Mouse (Mus musculus): ENCODE results near the gene B3glct.
A peak's percentile ranks its signal among the peaks of the same experiment; 100 is the strongest.

Gene B3glct

GRCm38 (mm10) chr5:149663417-149663816 is 14.6 kb upstream of the B3glct start:
- no peak for DNase-seq (ENCODE audit: low read depth)

- DNase-seq (ENCODE audit: low read depth), result no peak
Measured at GRCm38 (mm10) chr5:149677196-149677595, 834 bp upstream of the B3glct start.

- DNase-seq (ENCODE audit: low read depth), result no peak
Measured at GRCm38 (mm10) chr5:149678990-149679348, 939 bp downstream of the B3glct start.

DNA sequence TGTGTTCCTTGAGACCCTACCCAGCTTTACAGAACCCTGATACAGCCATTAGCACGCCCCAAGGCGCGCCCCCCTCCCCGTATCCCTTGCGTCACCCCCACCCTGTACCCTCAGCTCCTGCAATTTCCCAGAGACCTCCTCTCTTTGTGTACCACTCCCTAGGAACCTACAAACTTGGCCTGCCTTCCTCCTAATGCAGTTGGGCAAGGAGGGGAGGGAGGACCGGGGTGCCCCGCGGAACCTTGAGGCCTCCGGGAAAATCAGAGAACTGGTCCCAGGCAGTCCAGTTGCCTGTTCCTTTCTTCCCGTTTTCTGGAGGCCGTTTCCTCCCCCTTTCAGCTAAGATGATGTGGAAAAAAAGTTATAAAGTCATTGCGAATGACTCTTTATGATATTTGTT is 1.3 kb downstream of the B3glct start:
- no peak for DNase-seq (ENCODE audit: low read depth)

GRCm38 (mm10) chr5:149679886-149680285 is 1.9 kb downstream of the B3glct start:
- no peak for DNase-seq (ENCODE audit: low read depth)

DNA sequence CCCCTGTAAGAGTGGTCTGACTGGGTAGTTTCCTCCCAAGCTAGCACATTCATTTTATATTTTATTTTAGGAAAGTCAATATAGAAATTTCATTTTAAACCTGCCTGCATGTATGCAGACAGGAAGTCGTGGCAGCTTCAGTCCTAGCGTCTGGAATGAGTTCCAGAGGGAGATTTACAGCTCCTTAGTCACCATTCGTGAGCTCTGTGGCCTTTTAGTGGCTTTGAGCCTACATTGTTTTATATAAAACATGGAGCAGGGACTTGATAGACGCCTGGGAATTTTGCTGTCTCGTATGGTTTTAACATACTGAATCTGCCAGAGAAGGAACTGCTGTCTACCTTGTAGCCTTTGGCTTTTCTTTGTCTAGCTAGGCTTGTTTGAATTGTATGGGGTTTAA is 2.9 kb downstream of the B3glct start:
- DNase-seq (ENCODE audit: low read depth), result no peak

GRCm38 (mm10) chr5:149689860-149690259 is 11.8 kb downstream of the B3glct start:
- DNase-seq (ENCODE audit: low read depth), result no peak

DNA sequence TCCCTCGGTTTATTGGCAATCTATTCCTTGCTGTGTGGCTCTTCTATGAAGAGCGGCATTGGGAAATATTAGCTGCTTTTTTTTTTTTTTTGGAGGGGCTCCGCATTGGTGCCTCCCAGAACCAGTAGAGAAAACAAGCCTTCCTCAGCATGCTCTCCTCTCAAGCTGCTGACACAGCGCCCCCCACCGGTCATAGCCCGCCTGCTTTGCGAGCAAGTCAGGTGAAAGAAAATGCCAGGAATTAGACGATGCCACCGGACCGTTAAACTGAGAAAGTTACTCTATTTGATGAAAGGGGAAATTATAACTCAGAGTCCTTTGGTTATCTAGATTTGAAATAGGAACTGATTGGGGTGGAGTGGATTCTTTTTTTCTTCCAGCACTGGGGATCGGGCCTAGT is 14.5 kb downstream of the B3glct start:
- no peak for DNase-seq (ENCODE audit: low read depth)

- DNase-seq (ENCODE audit: low read depth), result no peak
Measured at GRCm38 (mm10) chr5:149693200-149693599, 15.2 kb downstream of the B3glct start.

- no peak for DNase-seq (ENCODE audit: low read depth)
Measured at GRCm38 (mm10) chr5:149693968-149694367, 15.9 kb downstream of the B3glct start.

GRCm38 (mm10) chr5:149695077-149695750 is 17.2 kb downstream of the B3glct start:
- DNase-seq (ENCODE audit: low read depth), result no peak

DNA sequence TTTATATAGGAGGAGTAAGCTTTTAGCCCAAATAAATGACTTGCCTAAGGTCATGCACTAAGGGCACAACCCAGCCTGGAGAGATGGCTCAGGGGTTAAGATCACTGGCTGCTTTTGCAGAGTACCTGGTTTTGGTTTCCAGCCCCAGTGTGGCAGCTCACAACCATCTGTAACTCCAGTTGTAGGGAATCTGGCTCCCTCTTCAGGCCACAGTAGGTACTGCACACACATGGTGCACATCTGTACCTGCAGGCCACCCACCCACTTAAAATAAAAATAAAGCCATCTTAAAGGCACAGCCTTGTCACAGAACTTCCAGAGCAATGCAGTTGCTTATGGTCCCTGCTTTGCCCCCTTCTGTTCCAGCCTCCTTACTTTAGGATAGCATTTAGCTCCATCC is 24.7 kb downstream of the B3glct start:
- no peak for DNase-seq (ENCODE audit: low read depth)

- no peak for DNase-seq (ENCODE audit: low read depth)
Measured at GRCm38 (mm10) chr5:149711545-149711944, 33.5 kb downstream of the B3glct start.

DNA sequence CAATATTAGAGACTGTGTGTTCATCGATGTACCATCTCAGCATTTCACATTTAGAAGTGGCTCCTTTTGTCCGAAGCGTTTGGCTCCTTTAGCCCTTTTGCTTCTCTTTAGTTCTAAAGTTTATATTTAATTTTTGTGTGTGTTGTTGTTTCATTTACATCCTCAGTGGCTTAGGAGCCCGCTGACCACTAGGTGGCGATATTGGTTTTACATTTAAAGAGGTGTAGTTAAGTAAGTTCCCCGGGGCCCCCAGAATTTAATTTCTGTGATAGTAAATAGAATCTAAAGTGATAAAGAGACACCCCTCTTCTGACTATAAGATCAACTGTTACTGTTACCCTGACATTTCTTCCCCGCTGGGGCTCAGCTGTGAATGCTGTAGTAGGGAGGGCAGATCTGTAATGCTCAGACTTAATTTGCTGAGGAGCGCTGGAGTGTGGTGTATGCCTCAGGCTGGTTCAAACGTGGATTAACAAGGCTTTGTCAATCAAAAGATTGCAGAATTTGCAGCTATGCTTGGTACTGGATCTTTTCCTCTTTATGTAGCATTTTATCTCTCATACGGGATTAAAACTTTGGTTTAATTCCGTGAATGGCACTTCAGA is 35.2 kb downstream of the B3glct start:
- DNase-seq (ENCODE audit: low read depth), result peak; percentile 71

GRCm38 (mm10) chr5:149713834-149714233 is 35.8 kb downstream of the B3glct start:
- DNase-seq (ENCODE audit: low read depth), result no peak

DNA sequence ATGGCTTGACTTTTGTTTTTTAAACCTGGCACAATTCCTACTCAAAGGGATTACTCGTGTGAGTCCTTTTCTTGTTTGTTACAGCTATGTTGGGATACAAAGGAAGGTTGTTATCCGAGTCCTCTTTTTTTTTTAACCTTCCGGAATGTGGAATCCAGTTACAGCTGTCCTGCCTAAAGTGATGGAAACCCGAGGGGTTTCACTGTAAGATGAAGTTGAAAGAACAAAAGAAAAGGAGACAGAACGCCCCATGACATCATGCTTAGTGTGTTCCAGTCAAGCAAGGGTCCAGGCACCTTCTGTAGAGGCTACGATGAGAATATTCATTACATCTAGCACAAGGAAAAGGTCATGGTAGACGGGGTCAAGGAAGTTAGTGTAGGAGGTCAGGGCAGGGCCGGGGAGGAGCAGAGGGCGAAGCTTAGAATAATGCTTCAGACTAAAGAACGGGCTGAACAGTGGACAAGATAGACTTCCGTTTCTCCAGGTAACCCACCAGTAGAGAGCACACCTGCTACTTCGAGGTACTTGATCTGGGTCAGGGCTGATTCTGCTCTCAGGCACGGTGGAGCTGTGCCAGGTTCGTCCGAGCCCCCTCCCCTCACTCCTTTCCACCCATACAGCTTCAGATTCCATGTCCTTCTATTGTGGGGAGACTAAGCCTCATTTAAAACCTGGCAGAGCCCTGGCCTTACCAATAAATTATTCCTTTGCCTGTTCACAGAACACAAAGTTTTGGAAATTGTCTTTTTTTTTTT is 37.7 kb downstream of the B3glct start:
- no peak for DNase-seq (ENCODE audit: low read depth)

- no peak for DNase-seq (ENCODE audit: low read depth)
Measured at GRCm38 (mm10) chr5:149716329-149716690, 38.3 kb downstream of the B3glct start.

- DNase-seq (ENCODE audit: low read depth), result no peak
Measured at GRCm38 (mm10) chr5:149731776-149732175, 53.7 kb downstream of the B3glct start.

DNA sequence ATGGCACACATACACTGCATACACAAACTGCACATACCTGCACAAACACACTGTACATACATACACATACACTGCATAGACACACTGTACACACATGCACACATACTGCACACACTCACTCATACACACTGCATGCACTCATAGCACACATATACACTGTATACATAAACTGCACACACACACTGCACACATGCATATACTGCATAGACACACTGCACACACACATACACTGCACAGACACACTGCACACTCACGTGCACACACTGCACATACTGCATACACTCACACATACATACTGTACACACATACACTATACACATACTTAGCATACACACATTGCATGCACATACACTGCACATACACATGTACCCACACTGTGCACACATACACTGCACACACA is 59.2 kb downstream of the B3glct start:
- no peak for DNase-seq (ENCODE audit: low read depth)

- no peak for DNase-seq (ENCODE audit: low read depth)
Measured at GRCm38 (mm10) chr5:149740145-149740544, 62.1 kb downstream of the B3glct start.

- DNase-seq (ENCODE audit: low read depth), result no peak
Measured at GRCm38 (mm10) chr5:149740703-149741102, 62.7 kb downstream of the B3glct start.

GRCm38 (mm10) chr5:149742286-149742685 is 64.3 kb downstream of the B3glct start:
- DNase-seq (ENCODE audit: low read depth), result no peak

DNA sequence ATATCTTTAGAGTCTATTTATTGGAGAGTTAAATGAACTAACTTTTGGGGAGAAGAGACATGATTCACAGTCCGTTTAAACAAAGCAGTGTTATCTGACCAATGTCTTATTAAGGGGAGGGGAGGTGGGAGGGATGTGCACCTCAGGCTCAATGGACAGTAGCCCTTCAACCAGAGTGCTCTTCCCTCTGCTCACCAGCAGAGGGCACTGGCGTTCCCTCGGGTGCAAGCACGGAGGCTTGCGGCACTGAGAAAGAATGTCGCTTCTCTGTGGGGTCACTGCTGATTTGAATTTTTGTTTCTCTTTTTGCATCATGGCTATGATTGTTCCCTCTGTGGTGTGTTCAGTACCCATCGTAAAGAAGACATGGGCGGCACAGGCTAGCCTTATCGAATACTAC is 67.0 kb downstream of the B3glct start:
- peak; percentile 2 for DNase-seq (ENCODE audit: low read depth)
